Mouse (Mus musculus) myocyte (in vitro differentiated cells): ENCODE measurements around the gene Spon1.

Source experiments
- CEBPB ChIP-seq: IDR thresholded peaks from 2 replicates; pipeline ENCODE4 v1.6.1; 2011; ENCODE audit warnings: mild to moderate bottlenecking, moderate library complexity; ENCODE audit not compliant: poor library complexity, insufficient read depth, severe bottlenecking
- MAX ChIP-seq: IDR thresholded peaks from one replicate; pipeline ENCODE4 v1.6.1; 2011; ENCODE audit warnings: low read depth, mild to moderate bottlenecking, control low read depth
- MYOD1 ChIP-seq, 3 experiments: IDR thresholded peaks; one replicate each; pipeline ENCODE4 v1.6.1; 2011; ENCODE audit warnings: control low read depth in 2 of 3, low read depth in 2 of 3, mild to moderate bottlenecking in 2 of 3, moderate library complexity in 1 of 3; ENCODE audit not compliant: insufficient read length in 2 of 3, control insufficient read depth in 1 of 3
- POLR2A ChIP-seq: IDR thresholded peaks from one replicate; pipeline ENCODE4 v1.6.1; 2011; ENCODE audit warnings: low read depth, mild to moderate bottlenecking, control low read depth, moderate library complexity; ENCODE audit not compliant: insufficient read length
- POLR2AphosphoS2 ChIP-seq: IDR thresholded peaks from one replicate; pipeline ENCODE4 v1.6.1; 2011; ENCODE audit warnings: low read depth, control low read depth; ENCODE audit not compliant: insufficient read length
- USF1 ChIP-seq: IDR thresholded peaks from one replicate; pipeline ENCODE4 v1.6.1; 2011; ENCODE audit warnings: low read depth, mild to moderate bottlenecking, control low read depth, moderate library complexity

GRCm38 (mm10) chr7:113919505-113919904, 153.7 kb downstream of the Spon1 start:
- no peak for TF ChIP-seq POLR2A
- no peak for TF ChIP-seq USF1
- no peak for TF ChIP-seq CEBPB
- no peak for TF ChIP-seq MYOD1 (IDR thresholded peaks at IDR 0.05; ENCODE audit: control insufficient read depth in 1 of 3, insufficient read length in 2 of 3, low read depth in 2 of 3)
- no peak for TF ChIP-seq MAX
- TF ChIP-seq POLR2AphosphoS2: no peak
